Mouse (Mus musculus) fat pad, adult 2 months (tissue): ENCODE measurements around the gene Nanos3.

Experiments used
- DNase-seq: peaks from one replicate; pipeline ENCODE4 v3.0.0-alpha.2; 2011; ENCODE audit warnings: low read depth, low spot score; ENCODE audit errors: extremely low read depth

Gene Nanos3

DNA sequence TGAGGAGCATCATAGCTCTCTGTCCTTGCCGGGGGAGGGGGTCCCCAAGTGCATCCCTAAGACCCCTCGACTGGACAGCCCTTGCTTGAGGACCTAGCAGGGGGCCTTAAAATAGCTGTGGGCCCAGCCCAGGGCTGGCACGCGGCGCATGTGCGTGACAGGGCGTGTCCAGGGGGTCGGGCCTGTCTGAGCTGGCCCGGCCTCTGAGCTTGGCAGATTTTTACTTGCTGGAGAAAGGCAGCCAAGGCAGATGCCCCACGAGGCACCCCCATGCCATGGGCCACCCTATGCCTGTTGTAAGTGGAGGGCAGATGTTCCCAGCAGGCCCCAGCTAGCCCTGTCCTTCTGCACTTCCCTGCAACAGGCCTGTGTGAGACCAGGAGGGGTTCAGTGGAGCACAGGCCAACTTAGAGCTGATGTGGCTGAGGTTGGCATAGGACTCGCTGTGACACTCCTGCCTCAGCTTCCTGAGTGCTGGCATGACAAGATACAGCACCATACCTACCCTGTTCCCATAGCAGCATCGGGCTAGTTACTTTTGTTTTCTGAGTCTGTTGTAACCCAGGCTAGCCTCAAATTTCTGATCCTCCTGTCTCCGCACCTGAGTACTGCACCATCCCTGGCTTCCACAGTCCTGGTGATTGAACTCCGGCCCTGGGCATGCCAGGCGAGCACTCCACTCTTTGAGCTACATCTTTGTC is 16.7 kb upstream of the Nanos3 start:
- no peak for DNase-seq

DNA sequence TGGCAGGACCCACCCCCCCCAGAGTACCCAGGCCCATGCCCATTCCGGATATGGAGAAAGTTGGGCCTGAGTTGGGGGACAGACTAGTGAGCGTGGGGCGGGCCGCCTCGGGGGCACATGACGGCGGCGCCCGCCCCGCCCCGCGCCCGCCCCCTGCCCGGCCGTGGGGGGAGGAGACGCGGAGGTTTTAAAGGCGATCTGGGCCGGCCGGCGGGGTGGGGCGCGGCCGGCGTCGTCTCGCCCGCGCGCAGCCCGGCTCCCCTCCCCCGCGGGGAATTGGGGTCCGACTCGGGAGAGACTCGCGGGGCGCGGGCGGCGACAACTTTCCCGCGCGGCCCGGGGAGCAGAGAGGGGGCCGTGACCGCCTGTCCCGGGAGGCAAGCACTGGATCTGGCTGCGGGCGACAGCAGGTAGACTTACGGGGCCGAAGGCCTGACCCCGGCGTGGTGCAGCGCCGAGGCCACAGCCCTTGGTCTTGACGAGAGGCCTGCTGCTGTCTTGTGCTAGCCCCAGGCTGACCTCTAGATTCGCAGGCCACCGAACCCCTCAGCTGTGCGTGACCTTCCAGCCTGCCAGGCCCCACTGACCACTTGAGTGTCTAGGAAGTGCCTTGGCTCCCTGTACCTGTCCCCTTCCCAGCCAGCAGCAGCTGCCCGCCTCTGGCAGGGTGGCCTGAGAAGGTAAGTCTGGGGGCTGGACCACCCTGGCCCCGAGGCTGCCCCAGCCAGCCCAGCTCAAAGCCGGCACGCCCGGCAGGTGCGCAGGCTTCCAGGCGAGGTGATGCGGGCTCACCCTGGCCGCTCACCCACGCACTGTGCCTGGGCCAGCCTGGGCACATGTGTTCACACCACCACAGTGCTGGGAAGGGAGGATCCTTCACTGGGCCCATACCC is 15.9 kb upstream of the Nanos3 start:
- no peak for DNase-seq

DNA sequence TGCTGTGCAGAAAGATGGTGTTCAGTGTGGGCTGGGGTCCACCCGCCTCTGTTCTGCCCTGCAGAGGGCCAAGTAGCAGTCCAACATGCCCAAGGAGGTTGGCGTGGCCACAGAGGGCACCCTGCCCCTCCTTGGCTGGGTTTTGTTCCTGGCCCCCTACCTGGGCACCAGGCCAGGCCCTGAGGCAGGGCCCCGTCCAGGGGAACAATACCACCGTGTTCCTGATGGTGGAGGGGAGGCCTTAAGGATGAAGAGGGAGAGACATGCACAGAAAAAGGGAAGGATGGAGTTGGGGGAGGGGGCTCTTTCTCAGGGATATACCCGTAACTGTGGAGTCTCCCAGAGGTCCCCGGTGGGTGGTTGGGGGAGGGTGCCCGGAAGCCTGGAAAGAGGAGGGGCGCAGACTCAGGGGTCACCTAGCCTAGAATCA is 15.1 kb upstream of the Nanos3 start:
- DNase-seq: no peak

DNA sequence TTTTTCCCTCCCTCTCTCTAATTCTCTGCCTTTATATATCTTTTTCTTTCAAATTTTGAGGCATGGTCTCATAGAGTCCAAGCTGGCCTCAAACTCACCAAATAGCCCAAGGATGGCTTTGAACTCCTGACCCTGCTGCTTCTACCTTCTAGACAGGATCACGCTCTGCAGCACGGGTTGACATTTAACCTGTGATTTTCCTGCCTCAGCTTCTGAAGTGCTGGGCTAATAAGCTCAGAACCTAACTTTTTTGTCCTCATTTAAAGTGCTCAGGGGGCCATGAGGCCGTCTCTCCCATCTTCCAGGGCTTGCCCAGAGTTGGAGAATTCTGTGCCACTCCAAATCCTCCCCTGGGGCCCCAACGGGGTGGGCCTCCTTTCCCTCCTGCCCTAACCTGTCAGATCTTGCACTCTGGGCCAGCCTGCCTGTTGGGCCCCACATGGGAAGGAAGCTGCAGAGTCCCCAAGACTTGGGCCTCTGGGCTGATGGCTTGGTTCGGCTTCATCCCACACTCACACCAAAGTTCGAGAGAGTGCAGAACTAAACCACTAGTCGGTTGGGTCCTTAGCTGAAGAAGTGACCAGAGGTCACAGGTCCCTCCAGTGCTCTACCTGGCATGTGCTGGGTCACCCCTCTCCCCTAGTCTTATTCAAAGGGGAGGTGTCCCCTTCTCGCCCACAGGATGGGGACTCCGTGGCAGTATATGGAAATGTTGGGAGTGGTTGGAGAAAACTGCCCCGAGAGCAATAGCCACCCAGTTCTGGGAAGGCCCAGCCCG is 14.5 kb upstream of the Nanos3 start:
- DNase-seq: no peak

DNA sequence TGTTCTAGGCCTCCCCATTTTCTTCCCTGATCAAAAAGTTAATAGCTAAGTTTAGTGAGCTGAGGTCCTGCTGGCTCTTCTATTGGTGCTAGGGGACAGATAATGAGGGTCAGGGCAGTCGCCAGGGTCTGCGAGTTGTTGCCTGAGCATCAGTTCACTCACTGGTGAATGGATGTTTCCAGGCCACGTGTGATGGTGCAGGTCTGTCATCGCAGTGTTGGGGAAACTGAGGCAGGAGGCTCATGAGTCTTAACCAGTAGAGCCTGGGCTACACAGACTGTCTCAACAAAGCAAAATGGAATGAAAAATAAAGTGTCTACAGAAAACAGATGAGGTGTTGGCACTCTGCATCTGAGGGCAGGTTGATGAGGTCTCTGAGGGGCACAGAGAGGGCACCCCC is 13.9 kb upstream of the Nanos3 start:
- DNase-seq: no peak

DNA sequence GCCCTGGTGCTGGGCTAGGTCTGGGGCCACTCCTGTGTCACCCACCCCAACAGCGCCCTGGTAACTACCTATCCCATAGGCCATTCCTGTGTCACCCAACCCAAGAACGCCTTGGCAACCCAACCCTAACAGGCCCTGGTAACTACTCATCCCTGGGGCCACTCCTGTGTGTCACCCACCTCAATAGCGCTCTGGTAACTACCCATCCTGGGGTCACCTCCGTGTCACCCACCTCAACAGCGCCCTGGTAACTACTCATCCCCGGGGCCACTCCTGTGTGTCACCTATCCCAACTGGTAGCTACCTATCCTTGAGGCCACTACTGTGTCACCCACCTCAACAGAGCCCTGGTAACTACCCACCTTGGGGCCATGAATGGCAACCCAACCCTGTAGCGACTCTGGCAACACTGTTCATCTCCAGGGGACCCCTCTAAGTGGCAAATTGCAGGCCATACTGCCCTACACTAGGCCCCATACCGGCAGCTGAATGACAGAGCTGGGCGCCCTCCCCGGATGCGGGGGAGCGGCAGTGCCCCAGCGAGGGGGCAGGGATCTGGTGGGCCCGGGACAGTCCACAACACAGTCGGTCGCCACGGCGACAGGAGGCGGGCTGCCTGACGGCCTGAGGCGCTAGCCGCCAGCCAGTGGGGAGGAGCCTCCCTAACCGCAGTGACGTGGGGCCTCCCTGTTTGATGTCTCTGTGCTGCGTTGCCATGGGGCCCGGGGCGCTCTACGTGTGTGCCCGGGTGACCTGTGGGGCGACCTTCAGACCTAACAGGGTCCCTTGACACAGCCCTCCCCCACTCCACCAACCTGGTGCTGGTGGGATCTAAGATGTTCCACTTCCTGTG is 13.1 kb upstream of the Nanos3 start:
- DNase-seq: no peak

- DNase-seq: no peak
Observed at GRCm38 (mm10) chr8:84197141-84197921, 12.3 kb upstream of the Nanos3 start.

DNA sequence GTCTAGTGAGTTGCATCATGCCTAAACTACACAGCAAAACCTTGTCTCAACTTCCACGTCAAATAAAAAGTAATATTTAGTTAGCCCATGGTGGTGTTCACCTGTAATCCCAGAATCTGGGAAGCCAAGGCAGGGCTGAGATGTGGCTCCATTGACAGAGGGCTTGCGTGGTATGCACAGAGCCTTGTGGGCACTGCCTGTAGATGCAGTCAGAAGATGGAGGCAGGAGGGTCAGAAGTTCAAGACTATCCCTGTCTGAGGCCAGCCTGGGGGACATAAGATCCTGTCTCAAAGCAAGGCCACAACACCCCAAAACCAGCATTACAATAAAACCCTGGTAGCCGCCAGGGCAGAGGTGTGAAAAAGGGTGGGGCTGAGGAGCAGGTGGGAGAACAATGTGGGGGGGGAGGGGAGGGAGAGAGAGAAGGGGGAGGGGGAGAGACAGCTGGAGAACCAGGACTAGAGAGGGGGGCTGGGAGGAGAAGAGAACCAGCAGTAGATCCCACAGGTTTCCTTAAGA is 9.3 kb upstream of the Nanos3 start:
- DNase-seq: no peak

DNA sequence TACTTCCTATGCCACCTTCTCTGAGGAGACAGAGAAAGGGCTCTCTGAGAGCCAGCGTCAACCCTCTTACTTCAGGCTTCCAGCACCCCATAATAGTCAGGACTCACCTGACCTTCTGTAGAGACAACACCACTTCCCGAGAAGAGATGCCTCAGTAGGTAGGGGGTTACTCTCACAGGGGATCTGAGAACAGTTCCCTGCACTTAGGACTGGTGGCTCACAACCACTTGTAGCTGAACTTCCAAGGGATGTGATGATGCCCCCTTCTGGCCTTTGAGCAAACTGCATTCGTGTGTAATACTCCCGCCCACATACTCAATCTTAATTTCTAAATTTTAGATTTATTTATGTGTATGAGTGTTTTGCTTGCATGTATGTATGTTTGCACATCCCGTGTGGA is 8.5 kb upstream of the Nanos3 start:
- DNase-seq: no peak

DNA sequence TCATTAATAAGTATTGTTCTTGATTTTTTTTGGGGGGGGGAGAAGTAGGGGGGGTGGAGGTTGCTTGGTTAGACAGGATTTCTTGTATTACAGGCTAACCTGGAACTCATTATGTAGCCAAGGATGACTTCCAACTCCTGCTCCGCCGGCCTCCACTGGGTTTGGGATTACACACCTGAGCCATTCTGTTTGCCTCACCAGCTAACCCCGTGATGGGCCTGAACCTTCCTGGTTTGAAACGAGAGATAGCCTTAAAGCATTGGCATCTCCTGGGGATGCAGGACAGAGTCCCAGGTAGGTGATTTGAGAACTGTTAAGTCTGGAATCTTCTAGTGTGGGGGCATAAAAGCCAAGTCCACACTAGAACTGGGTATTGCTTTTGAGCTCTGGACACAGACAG is 8.1 kb upstream of the Nanos3 start:
- DNase-seq: no peak

- DNase-seq: no peak
Observed at GRCm38 (mm10) chr8:84192555-84192954, 7.5 kb upstream of the Nanos3 start.

DNA sequence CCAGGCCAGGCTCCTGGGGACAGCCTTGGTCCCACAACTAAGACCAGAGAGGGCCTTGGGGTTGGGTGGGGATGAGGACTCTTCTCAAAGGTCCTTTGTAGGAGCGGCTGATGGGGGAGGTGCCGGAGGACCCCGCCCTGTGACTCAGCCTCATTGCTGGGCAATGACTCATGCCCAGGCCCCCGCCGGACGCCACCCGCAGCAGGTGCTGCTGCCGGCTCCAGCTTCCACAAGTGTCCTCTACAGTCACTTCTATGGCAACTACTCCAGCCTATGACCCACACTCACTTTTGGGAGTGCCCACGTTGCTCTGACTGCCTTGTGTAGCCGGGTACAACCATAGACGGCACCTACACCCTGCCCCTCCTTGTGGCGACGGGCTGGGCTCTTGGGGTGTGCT is 7.0 kb upstream of the Nanos3 start:
- DNase-seq: no peak

GRCm38 (mm10) chr8:84190191-84190867 is 5.3 kb upstream of the Nanos3 start:
- DNase-seq: no peak

- DNase-seq: no peak
Observed at GRCm38 (mm10) chr8:84189603-84190002, 4.6 kb upstream of the Nanos3 start.

DNA sequence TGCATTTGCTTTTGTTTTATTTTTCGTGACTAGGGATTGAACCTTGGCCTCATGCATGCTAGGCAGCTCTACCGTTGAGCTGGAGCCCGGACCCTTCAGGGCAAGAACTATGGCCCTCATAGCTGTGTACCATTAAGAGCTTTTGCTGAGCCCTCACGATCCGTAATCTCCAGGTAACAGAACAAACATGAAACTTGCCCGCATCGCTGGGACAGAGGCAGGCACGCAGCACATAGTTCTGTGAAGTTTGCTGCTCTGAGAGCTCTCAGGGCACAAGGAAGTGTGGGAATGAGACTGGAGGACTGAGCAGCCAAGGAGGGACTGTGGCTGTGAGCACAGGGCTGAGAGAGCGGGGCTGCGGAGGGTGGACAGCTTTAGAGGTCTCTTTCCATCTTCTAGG is 3.7 kb upstream of the Nanos3 start:
- DNase-seq: no peak

DNA sequence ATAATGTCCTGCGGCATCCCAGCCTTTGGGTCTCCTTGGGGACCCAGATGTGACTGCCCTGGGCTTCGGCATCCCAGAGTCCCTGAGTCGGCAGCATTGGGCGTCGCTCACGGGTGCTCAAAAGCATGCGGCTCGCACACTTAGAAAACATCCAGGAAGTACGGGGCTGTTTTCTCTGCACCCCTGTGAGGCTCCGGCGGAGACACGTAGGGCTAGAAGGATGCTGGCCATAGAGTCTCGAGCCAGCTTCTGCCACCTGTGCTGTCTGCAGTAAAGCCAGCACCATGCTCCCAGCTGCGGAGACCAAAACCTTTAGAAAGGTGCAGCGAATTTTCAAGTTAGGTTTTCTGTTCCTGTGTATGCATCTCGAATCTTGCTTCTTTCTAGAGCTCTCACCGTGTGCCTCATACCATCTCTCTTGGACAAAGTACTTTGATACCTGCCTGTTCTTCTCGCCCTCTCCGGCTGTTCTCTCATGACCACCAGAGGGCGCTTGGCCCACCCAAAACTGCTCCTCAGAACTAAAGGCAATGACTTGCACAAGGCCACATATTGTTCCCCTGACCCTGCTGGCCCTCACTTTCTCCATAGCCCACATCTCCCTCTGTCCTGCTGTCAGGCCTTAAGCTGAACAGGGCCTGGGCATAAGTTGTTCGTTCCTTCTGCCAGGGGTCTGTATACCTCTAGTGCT is 2.2 kb upstream of the Nanos3 start:
- DNase-seq: no peak

DNA sequence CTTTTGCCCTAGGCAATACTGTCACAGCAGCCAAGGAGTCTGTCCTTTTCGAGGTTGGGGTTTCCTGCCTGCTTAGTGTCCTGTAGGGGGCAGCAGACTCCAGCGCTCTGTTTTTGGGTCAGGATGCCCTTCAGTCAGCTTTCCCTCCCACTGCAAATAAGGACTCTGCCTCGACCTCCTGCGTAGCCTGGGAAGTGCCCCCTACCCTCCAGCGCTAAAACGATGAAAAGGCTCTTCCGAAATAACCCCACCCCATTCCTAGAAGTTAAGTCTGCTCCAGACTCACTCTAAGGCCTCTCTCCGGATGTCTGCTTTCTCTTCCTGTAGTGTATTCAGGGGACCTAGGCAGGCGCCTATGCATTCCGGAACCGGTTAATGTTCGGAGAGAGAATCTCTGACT is 1.5 kb upstream of the Nanos3 start:
- DNase-seq: no peak
